Mouse (Mus musculus) myocyte (in vitro differentiated cells): ENCODE results near the gene Dnah5. TPM values are rescaled to one million over a fixed set of nuclear protein-coding genes. Genes with fewer than 3 reads are reported as not detected.

Source experiments
- H3K27me3 ChIP-seq: one replicate; pipeline ENCODE4 v1.6.1; 2011; ENCODE audit not compliant: control insufficient read depth, insufficient read depth, insufficient read length
- H3K36me3 ChIP-seq: one replicate; pipeline ENCODE4 v1.6.1; 2011; ENCODE audit not compliant: control insufficient read depth, insufficient read depth
- H3K4me2 ChIP-seq: one replicate; pipeline ENCODE4 v1.6.1; 2011; ENCODE audit warnings: low read depth, control low read depth
- H3K4me3 ChIP-seq: one replicate; pipeline ENCODE4 v1.5.1; 2011; ENCODE audit warnings: mild to moderate bottlenecking, control low read depth, moderate library complexity
- H3K79me2 ChIP-seq: one replicate; pipeline ENCODE4 v1.6.1; 2011; ENCODE audit not compliant: control insufficient read depth, insufficient read depth
- H3ac ChIP-seq: one replicate; pipeline ENCODE4 v1.6.1; 2011; ENCODE audit not compliant: control insufficient read depth, insufficient read length
- CEBPB ChIP-seq: IDR thresholded peaks from 2 replicates; pipeline ENCODE4 v1.6.1; 2011; ENCODE audit warnings: mild to moderate bottlenecking, moderate library complexity; ENCODE audit not compliant: poor library complexity, insufficient read depth, severe bottlenecking
- E2F4 ChIP-seq: IDR thresholded peaks from one replicate; pipeline ENCODE4 v1.6.1; 2011; ENCODE audit warnings: mild to moderate bottlenecking, control low read depth, moderate library complexity; ENCODE audit not compliant: insufficient read depth
- MAX ChIP-seq: IDR thresholded peaks from one replicate; pipeline ENCODE4 v1.6.1; 2011; ENCODE audit warnings: low read depth, mild to moderate bottlenecking, control low read depth
- MYOD1 ChIP-seq, 3 experiments: IDR thresholded peaks; one replicate each; pipeline ENCODE4 v1.6.1; 2011; ENCODE audit warnings: control low read depth in 2 of 3, low read depth in 2 of 3, mild to moderate bottlenecking in 2 of 3, moderate library complexity in 1 of 3; ENCODE audit not compliant: insufficient read length in 2 of 3, control insufficient read depth in 1 of 3
- MYOG ChIP-seq, 3 experiments: IDR thresholded peaks; one replicate each; pipeline ENCODE4 v1.6.1; 2011; ENCODE audit warnings: control low read depth in 2 of 3, low read depth in 2 of 3, mild to moderate bottlenecking in 2 of 3; ENCODE audit not compliant: insufficient read length in 2 of 3, control insufficient read depth in 1 of 3, insufficient read depth in 1 of 3
- POLR2A ChIP-seq: IDR thresholded peaks from one replicate; pipeline ENCODE4 v1.6.1; 2011; ENCODE audit warnings: low read depth, mild to moderate bottlenecking, control low read depth, moderate library complexity; ENCODE audit not compliant: insufficient read length
- POLR2AphosphoS2 ChIP-seq: IDR thresholded peaks from one replicate; pipeline ENCODE4 v1.6.1; 2011; ENCODE audit warnings: low read depth, control low read depth; ENCODE audit not compliant: insufficient read length
- REST ChIP-seq: IDR thresholded peaks from one replicate; pipeline ENCODE4 v1.6.1; 2011; ENCODE audit warnings: mild to moderate bottlenecking, control low read depth, moderate library complexity; ENCODE audit not compliant: insufficient read depth, insufficient read length
- SRF ChIP-seq: IDR thresholded peaks from one replicate; pipeline ENCODE4 v1.6.1; 2011; ENCODE audit warnings: low read depth; ENCODE audit not compliant: control insufficient read depth, insufficient read length
- TCF12 ChIP-seq: IDR thresholded peaks from one replicate; pipeline ENCODE4 v1.6.1; 2011; ENCODE audit warnings: mild to moderate bottlenecking, control low read depth; ENCODE audit not compliant: poor library complexity, insufficient read depth, severe bottlenecking
- TCF3 ChIP-seq: IDR thresholded peaks from one replicate; pipeline ENCODE4 v1.6.1; 2011; ENCODE audit warnings: low read depth, control low read depth; ENCODE audit not compliant: insufficient read length
- USF1 ChIP-seq: IDR thresholded peaks from one replicate; pipeline ENCODE4 v1.6.1; 2011; ENCODE audit warnings: low read depth, mild to moderate bottlenecking, control low read depth, moderate library complexity
- polyA plus RNA-seq: library from polyadenylated mRNA; unstranded; fragments of >200 nt; fragmentation: generic; extraction: Trizol; gene quantifications from one replicate; pipeline ENCODE4 v1.2.1, GENCODE M21; 2012; ENCODE audit warnings: missing spikeins

The Dnah5 gene
- polyA plus RNA-seq, 1 experiment: 0.05 TPM

DNA sequence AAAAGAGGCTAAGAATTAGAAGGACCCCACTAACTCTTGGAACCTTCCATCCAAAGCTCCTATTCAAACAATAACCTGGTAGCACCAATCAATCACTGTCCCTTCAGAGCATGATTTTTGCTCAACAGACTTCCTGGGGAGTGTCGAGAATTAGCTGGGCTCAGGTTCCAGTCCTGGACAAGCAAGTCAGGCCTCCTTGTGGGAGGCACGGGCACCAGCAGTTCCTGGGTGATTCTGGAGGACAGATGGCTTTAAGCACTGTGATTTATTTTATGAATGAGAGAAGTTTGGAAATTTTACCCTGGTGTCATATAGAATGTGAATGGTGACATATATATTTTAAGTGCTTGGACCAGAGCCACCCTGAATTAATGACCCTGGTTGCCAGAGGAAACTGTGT, 4.0 kb downstream of the Dnah5 start:
- no peak for TF ChIP-seq SRF
- no peak for TF ChIP-seq USF1
- TF ChIP-seq CEBPB: no peak
- TF ChIP-seq POLR2A: no peak
- no peak for TF ChIP-seq MAX
- TF ChIP-seq TCF12: no peak
- no peak for TF ChIP-seq MYOG (IDR thresholded peaks at IDR 0.05; ENCODE audit: control insufficient read depth in 1 of 3, insufficient read depth in 1 of 3, insufficient read length in 2 of 3, low read depth in 2 of 3)
- TF ChIP-seq E2F4: no peak
- no peak for TF ChIP-seq MYOD1 (IDR thresholded peaks at IDR 0.05; ENCODE audit: control insufficient read depth in 1 of 3, insufficient read length in 2 of 3, low read depth in 2 of 3)
- no peak for TF ChIP-seq REST
- TF ChIP-seq TCF3: no peak
- TF ChIP-seq POLR2AphosphoS2: no peak
- H3ac ChIP-seq: no peak overlapping the region
- no peak overlapping the region for H3K4me2 ChIP-seq
- H3K36me3 ChIP-seq: no peaks in the 10 kb centered on the region
- H3K4me3 ChIP-seq: no peak overlapping the region
- peaks cover 9% of the 10 kb centered on the region for H3K27me3 ChIP-seq
- H3K79me2 ChIP-seq: no peaks in the 10 kb centered on the region

- H3K4me2 ChIP-seq: no peak overlapping the region
- H3K27me3 ChIP-seq: peaks cover 21% of the 10 kb centered on the region
- no peak overlapping the region for H3ac ChIP-seq
- no peak overlapping the region for H3K4me3 ChIP-seq
- TF ChIP-seq POLR2AphosphoS2 (no peak), USF1 (no peak), REST (no peak), E2F4 (no peak)
- no peaks in the 10 kb centered on the region for H3K79me2 ChIP-seq
- H3K36me3 ChIP-seq: no peaks in the 10 kb centered on the region
These were observed 9.5 kb downstream of the Dnah5 start for GRCm38 (mm10) chr15:28213057-28213456.

DNA sequence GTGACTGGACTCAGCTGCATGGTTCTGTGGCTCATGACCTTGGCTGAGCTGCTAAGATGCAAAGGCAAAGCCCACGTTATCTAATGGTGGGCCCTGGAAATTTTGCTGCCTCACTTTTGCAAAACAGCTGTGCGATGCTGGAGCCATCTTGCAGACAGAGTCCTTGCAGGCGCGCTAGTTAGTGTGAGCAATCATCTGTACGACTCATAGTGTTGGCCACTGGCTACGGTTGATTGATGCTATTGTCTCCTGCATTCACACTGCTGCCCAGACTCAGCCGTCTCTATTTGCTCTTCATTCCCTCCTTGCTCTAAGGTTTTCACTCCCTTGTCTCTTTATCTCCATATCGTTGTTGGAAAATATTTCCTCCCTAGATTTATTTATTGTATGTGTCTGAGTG, 12.8 kb downstream of the Dnah5 start:
- Histone ChIP-seq H3K4me2 (no peak overlapping the region), H3ac (no peak overlapping the region), H3K27me3 (peaks cover 17% of the 10 kb centered on the region), H3K4me3 (no peak overlapping the region), H3K79me2 (no peaks in the 10 kb centered on the region), H3K36me3 (no peaks in the 10 kb centered on the region)
- TF ChIP-seq POLR2A (no peak), MYOD1 (IDR thresholded peaks at IDR 0.05; ENCODE audit: control insufficient read depth in 1 of 3, insufficient read length in 2 of 3, low read depth in 2 of 3) (no peak), E2F4 (no peak), CEBPB (no peak), MYOG (IDR thresholded peaks at IDR 0.05; ENCODE audit: control insufficient read depth in 1 of 3, insufficient read depth in 1 of 3, insufficient read length in 2 of 3, low read depth in 2 of 3) (no peak), POLR2AphosphoS2 (no peak), USF1 (no peak), SRF (no peak), REST (no peak), TCF3 (no peak), TCF12 (no peak), MAX (no peak)

GRCm38 (mm10) chr15:28227316-28227715, 23.8 kb downstream of the Dnah5 start:
- H3K27me3 ChIP-seq: peaks cover 14% of the 10 kb centered on the region
- H3K4me3 ChIP-seq: no peak overlapping the region
- H3K36me3 ChIP-seq: no peaks in the 10 kb centered on the region
- TF ChIP-seq E2F4 (no peak), TCF12 (no peak), POLR2AphosphoS2 (no peak), POLR2A (no peak), TCF3 (no peak), REST (no peak), MAX (no peak), MYOD1 (IDR thresholded peaks at IDR 0.05; ENCODE audit: control insufficient read depth in 1 of 3, insufficient read length in 2 of 3, low read depth in 2 of 3) (no peak), CEBPB (no peak), SRF (no peak), MYOG (IDR thresholded peaks at IDR 0.05; ENCODE audit: control insufficient read depth in 1 of 3, insufficient read depth in 1 of 3, insufficient read length in 2 of 3, low read depth in 2 of 3) (no peak), USF1 (no peak)
- no peaks in the 10 kb centered on the region for H3K79me2 ChIP-seq
- no peak overlapping the region for H3ac ChIP-seq
- H3K4me2 ChIP-seq: no peak overlapping the region

GRCm38 (mm10) chr15:28260250-28260649, 56.7 kb downstream of the Dnah5 start:
- H3K79me2 ChIP-seq: no peaks in the 10 kb centered on the region
- no peak overlapping the region for H3K4me2 ChIP-seq
- H3ac ChIP-seq: no peak overlapping the region
- TF ChIP-seq REST (no peak), USF1 (no peak), SRF (no peak), MAX (no peak), MYOG (IDR thresholded peaks at IDR 0.05; ENCODE audit: control insufficient read depth in 1 of 3, insufficient read depth in 1 of 3, insufficient read length in 2 of 3, low read depth in 2 of 3) (no peak), TCF3 (no peak), MYOD1 (IDR thresholded peaks at IDR 0.05; ENCODE audit: control insufficient read depth in 1 of 3, insufficient read length in 2 of 3, low read depth in 2 of 3) (no peak), E2F4 (no peak), CEBPB (no peak), POLR2A (no peak), POLR2AphosphoS2 (no peak), TCF12 (no peak)
- no peaks in the 10 kb centered on the region for H3K27me3 ChIP-seq
- H3K36me3 ChIP-seq: no peaks in the 10 kb centered on the region
- no peak overlapping the region for H3K4me3 ChIP-seq
